Mouse (Mus musculus): ENCODE data around the gene Arl14ep. TPM values are rescaled to one million over a fixed set of nuclear protein-coding genes. Genes with fewer than 3 reads are reported as not detected.

Arl14ep gene
- polyA plus RNA-seq, 1 experiment from 2014 or later = 43.2 TPM

DNA sequence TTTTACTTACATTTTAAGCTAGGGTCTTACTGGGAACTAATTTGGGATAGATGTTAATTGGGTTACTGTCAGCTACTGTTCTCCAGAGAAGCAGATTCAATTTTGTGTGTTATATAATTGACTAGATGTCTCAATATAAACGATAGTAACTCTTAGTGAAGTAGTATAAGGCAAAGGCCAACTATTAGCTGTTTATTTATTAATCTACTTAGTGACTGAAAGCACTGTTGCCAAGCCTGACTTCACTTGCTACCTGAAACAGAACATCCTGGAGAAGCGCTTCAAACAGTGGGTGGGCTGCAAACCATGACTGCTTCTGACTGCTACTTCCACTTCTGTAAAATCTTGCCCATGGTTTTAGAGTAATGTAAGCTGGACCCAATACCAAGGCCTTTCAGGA lies 13.2 kb downstream of the Arl14ep start:
- H3K36me3 ChIP-seq (ENCODE audit: control insufficient read depth, insufficient read depth, low read length) = peaks cover 30% of the 10 kb centered on the region
- no peak for ATAC-seq (ENCODE audit: low read depth)

GRCm38 (mm10) chr2:106960237-106960636 lies 14.0 kb downstream of the Arl14ep start:
- Histone ChIP-seq H3K4me3 (ENCODE audit: low read depth, low read length) (no peak overlapping the region), H3K27me3 (replicated peaks; ENCODE audit: control insufficient read depth, insufficient read depth, low read length) (no peaks in the 10 kb centered on the region), H3K4me1 (ENCODE audit: control insufficient read depth, insufficient read depth, low read length) (no peaks in the 10 kb centered on the region), H3K36me3 (ENCODE audit: control insufficient read depth, insufficient read depth, low read length) (peaks cover 23% of the 10 kb centered on the region), H3K27ac (replicated peaks; ENCODE audit: low read depth, low read length) (no peak overlapping the region), H3K9ac (ENCODE audit: low read depth, low read length) (no peak overlapping the region), H3K4me2 (ENCODE audit: low read depth, low read length) (no peak overlapping the region), H3K9me3 (ENCODE audit: control insufficient read depth, low read length) (no peaks in the 10 kb centered on the region)
- 34% methylated on average over 7 of the region's 7 CpGs for WGBS
- ATAC-seq (ENCODE audit: low read depth) (no peak), DNase-seq (ENCODE audit: low spot score) (no peak)

More for the DNA sequence above, 13.2 kb downstream of the Arl14ep start:
- 88% methylated on average over 2 of the region's 2 CpGs for WGBS
- Histone ChIP-seq H3K9me3 (ENCODE audit: control insufficient read depth, low read length) (no peaks in the 10 kb centered on the region), H3K4me2 (ENCODE audit: low read depth, low read length) (no peak overlapping the region), H3K4me3 (ENCODE audit: low read depth, low read length) (no peak overlapping the region), H3K9ac (ENCODE audit: low read depth, low read length) (no peak overlapping the region), H3K4me1 (ENCODE audit: control insufficient read depth, insufficient read depth, low read length) (no peaks in the 10 kb centered on the region), H3K27ac (replicated peaks; ENCODE audit: low read depth, low read length) (no peak overlapping the region), H3K27me3 (replicated peaks; ENCODE audit: control insufficient read depth, insufficient read depth, low read length) (no peaks in the 10 kb centered on the region)
- no peak for DNase-seq (ENCODE audit: low spot score)

DNA sequence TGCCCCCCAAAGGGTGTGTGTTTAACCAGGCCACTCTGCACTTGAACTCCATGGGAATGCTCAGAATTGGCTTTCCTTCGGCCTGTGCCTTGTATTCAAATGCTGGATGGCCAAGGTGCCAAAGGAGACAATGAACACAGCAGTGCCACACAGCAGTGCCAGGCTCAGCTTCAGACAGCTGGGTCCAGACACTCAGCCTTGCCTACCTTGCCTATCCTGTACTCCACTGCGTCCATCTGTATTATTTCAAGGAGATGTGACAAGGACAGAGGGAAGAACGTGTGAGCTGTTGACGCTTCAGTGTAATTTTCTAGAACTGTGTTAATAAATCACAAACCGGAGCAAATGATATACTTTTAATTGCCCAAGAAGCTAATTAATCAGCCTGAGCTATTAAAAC lies 14.8 kb downstream of the Arl14ep start:
- no peak for DNase-seq (ENCODE audit: low spot score)
- H3K9ac ChIP-seq (ENCODE audit: low read depth, low read length) = no peak overlapping the region
- no peak overlapping the region for H3K27ac ChIP-seq (replicated peaks; ENCODE audit: low read depth, low read length)
- WGBS = 91% methylated on average over 5 of the region's 5 CpGs
- no peaks in the 10 kb centered on the region for H3K4me1 ChIP-seq (ENCODE audit: control insufficient read depth, insufficient read depth, low read length)
- no peaks in the 10 kb centered on the region for H3K9me3 ChIP-seq (ENCODE audit: control insufficient read depth, low read length)
- H3K36me3 ChIP-seq (ENCODE audit: control insufficient read depth, insufficient read depth, low read length) = peaks cover 15% of the 10 kb centered on the region
- H3K4me2 ChIP-seq (ENCODE audit: low read depth, low read length) = no peak overlapping the region
- no peak overlapping the region for H3K4me3 ChIP-seq (ENCODE audit: low read depth, low read length)
- no peaks in the 10 kb centered on the region for H3K27me3 ChIP-seq (replicated peaks; ENCODE audit: control insufficient read depth, insufficient read depth, low read length)
- no peak for ATAC-seq (ENCODE audit: low read depth)

DNA sequence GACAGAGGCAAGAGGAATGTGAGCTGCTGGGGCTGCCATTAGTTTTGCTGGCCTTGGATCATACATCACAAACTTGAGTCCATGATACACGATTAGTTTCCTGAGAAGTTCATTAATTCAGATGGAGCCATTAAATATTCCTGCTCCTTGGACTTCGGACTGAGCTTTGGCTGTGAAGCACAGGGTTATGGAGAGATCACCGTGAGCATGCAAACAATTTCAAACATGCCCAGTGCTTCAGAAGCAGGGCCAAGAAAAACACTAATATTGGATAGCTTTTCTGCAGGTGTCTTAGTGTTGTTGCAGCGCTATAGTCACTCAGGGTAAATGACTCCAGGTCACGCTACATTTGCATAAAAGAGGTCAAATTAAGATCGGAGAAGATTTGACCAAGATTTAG lies 15.3 kb downstream of the Arl14ep start:
- no peak for ATAC-seq (ENCODE audit: low read depth)
- no peak overlapping the region for H3K4me2 ChIP-seq (ENCODE audit: low read depth, low read length)

GRCm38 (mm10) chr2:106956146-106956545 lies 18.1 kb downstream of the Arl14ep start:
- H3K27ac ChIP-seq (replicated peaks; ENCODE audit: low read depth, low read length) = no peak overlapping the region
- WGBS = 50% methylated on average over 6 of the region's 6 CpGs
- no peaks in the 10 kb centered on the region for H3K27me3 ChIP-seq (replicated peaks; ENCODE audit: control insufficient read depth, insufficient read depth, low read length)
- H3K4me2 ChIP-seq (ENCODE audit: low read depth, low read length) = peak overlapping the region; percentile 39; the same call in 1 of the 2 replicates
- no peaks in the 10 kb centered on the region for H3K9me3 ChIP-seq (ENCODE audit: control insufficient read depth, low read length)
- DNase-seq (ENCODE audit: low spot score) (no peak), ATAC-seq (ENCODE audit: low read depth) (no peak)
- H3K9ac ChIP-seq (ENCODE audit: low read depth, low read length) = no peak overlapping the region
- H3K4me1 ChIP-seq (ENCODE audit: control insufficient read depth, insufficient read depth, low read length) = no peaks in the 10 kb centered on the region
- no peaks in the 10 kb centered on the region for H3K36me3 ChIP-seq (ENCODE audit: control insufficient read depth, insufficient read depth, low read length)
- H3K4me3 ChIP-seq (ENCODE audit: low read depth, low read length) = no peak overlapping the region

More for the DNA sequence above, 15.3 kb downstream of the Arl14ep start:
- no peak for DNase-seq (ENCODE audit: low spot score)
- no peak overlapping the region for H3K27ac ChIP-seq (replicated peaks; ENCODE audit: low read depth, low read length)
- no peak overlapping the region for H3K4me3 ChIP-seq (ENCODE audit: low read depth, low read length)
- 72% methylated on average over 6 of the region's 6 CpGs for WGBS
- no peaks in the 10 kb centered on the region for H3K4me1 ChIP-seq (ENCODE audit: control insufficient read depth, insufficient read depth, low read length)
- no peak overlapping the region for H3K9ac ChIP-seq (ENCODE audit: low read depth, low read length)
- peaks cover 13% of the 10 kb centered on the region for H3K36me3 ChIP-seq (ENCODE audit: control insufficient read depth, insufficient read depth, low read length)
- no peaks in the 10 kb centered on the region for H3K27me3 ChIP-seq (replicated peaks; ENCODE audit: control insufficient read depth, insufficient read depth, low read length)
- no peaks in the 10 kb centered on the region for H3K9me3 ChIP-seq (ENCODE audit: control insufficient read depth, low read length)

DNA sequence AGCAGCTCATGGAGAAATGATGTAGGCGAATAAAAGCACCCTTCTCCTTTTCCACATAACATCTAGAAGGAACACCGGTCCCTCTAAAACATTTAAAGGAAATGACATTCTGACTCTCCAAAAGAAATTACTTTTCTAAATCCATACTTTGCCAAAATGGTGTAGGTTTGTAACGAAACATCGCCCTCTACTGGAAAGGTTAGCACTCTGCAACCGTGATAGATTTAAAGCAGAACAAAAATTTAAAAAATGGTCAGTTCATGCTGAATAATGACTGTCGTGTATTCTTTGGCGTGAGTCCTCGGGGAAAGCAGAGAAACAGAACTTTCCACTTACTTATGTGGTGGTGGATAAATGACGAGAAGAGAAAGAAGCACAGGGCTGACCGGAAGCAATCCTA lies 18.6 kb downstream of the Arl14ep start:
- H3K4me2 ChIP-seq (ENCODE audit: low read depth, low read length) = peak overlapping the region; percentile 39
- H3K4me3 ChIP-seq (ENCODE audit: low read depth, low read length) = no peak overlapping the region
- H3K36me3 ChIP-seq (ENCODE audit: control insufficient read depth, insufficient read depth, low read length) = no peaks in the 10 kb centered on the region
- ATAC-seq (ENCODE audit: low read depth) = no peak
- peak; percentile 79 for DNase-seq (ENCODE audit: low spot score)
- H3K4me1 ChIP-seq (ENCODE audit: control insufficient read depth, insufficient read depth, low read length) = no peaks in the 10 kb centered on the region
- 5% methylated on average over 10 of the region's 10 CpGs for WGBS
- H3K27ac ChIP-seq (replicated peaks; ENCODE audit: low read depth, low read length) = no peak overlapping the region
- H3K9ac ChIP-seq (ENCODE audit: low read depth, low read length) = no peak overlapping the region
- no peaks in the 10 kb centered on the region for H3K27me3 ChIP-seq (replicated peaks; ENCODE audit: control insufficient read depth, insufficient read depth, low read length)
- H3K9me3 ChIP-seq (ENCODE audit: control insufficient read depth, low read length) = no peaks in the 10 kb centered on the region

- Histone ChIP-seq H3K36me3 (ENCODE audit: control insufficient read depth, insufficient read depth, low read length) (no peaks in the 10 kb centered on the region), H3K9me3 (ENCODE audit: control insufficient read depth, low read length) (no peaks in the 10 kb centered on the region), H3K27ac (replicated peaks; ENCODE audit: low read depth, low read length) (no peak overlapping the region), H3K9ac (ENCODE audit: low read depth, low read length) (no peak overlapping the region), H3K4me1 (ENCODE audit: control insufficient read depth, insufficient read depth, low read length) (no peaks in the 10 kb centered on the region), H3K4me3 (ENCODE audit: low read depth, low read length) (no peak overlapping the region), H3K4me2 (ENCODE audit: low read depth, low read length) (no peak overlapping the region), H3K27me3 (replicated peaks; ENCODE audit: control insufficient read depth, insufficient read depth, low read length) (no peaks in the 10 kb centered on the region)
- 41% methylated on average over 6 of the region's 6 CpGs for whole genome bisulfite sequencing
- ATAC-seq (ENCODE audit: low read depth) (peak; percentile 54; the same call in 1 of the 2 replicates), DNase-seq (ENCODE audit: low spot score) (peak; percentile 54)
These were observed 19.2 kb downstream of the Arl14ep start for GRCm38 (mm10) chr2:106954975-106955374.

- DNase-seq (ENCODE audit: low spot score) (peak; percentile 31), ATAC-seq (ENCODE audit: low read depth) (no peak)
- Histone ChIP-seq H3K4me1 (ENCODE audit: control insufficient read depth, insufficient read depth, low read length) (no peaks in the 10 kb centered on the region), H3K4me2 (ENCODE audit: low read depth, low read length) (no peak overlapping the region), H3K27ac (replicated peaks; ENCODE audit: low read depth, low read length) (no peak overlapping the region), H3K9me3 (ENCODE audit: control insufficient read depth, low read length) (no peaks in the 10 kb centered on the region), H3K4me3 (ENCODE audit: low read depth, low read length) (no peak overlapping the region), H3K9ac (ENCODE audit: low read depth, low read length) (no peak overlapping the region), H3K36me3 (ENCODE audit: control insufficient read depth, insufficient read depth, low read length) (no peaks in the 10 kb centered on the region), H3K27me3 (replicated peaks; ENCODE audit: control insufficient read depth, insufficient read depth, low read length) (no peaks in the 10 kb centered on the region)
- WGBS = 74% methylated on average over 1 of the region's 1 CpGs
These were observed 31.8 kb downstream of the Arl14ep start for GRCm38 (mm10) chr2:106942451-106942850.

DNA sequence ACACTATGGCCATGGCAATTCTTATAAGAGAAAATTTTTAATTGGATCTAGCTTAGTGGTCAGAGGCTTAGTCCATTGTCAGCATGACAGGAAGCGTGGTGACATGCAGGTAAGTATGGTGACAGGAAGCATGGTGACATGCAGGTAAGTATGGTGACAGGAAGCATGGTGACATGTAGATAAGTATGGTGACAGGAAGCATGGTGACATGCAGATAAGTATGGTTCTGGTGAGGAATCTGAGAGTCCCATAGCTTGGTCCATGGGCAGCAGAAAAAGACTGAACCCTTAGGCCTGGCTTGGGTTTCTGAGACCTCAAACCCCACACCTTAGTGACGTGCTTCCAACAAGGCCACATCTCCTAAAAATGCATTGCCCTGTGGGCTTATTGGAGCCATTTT lies 38.5 kb downstream of the Arl14ep start:
- no peak for ATAC-seq (ENCODE audit: low read depth)
- no peaks in the 10 kb centered on the region for H3K9me3 ChIP-seq (ENCODE audit: control insufficient read depth, low read length)

More for the DNA sequence above, 38.5 kb downstream of the Arl14ep start:
- H3K27ac ChIP-seq (replicated peaks; ENCODE audit: low read depth, low read length) = no peak overlapping the region
- no peaks in the 10 kb centered on the region for H3K36me3 ChIP-seq (ENCODE audit: control insufficient read depth, insufficient read depth, low read length)
- H3K4me3 ChIP-seq (ENCODE audit: low read depth, low read length) = no peak overlapping the region
- H3K9ac ChIP-seq (ENCODE audit: low read depth, low read length) = no peak overlapping the region
- 88% methylated on average over 2 of the region's 2 CpGs for WGBS
- no peaks in the 10 kb centered on the region for H3K27me3 ChIP-seq (replicated peaks; ENCODE audit: control insufficient read depth, insufficient read depth, low read length)
- no peaks in the 10 kb centered on the region for H3K4me1 ChIP-seq (ENCODE audit: control insufficient read depth, insufficient read depth, low read length)
- no peak for DNase-seq (ENCODE audit: low spot score)
- no peak overlapping the region for H3K4me2 ChIP-seq (ENCODE audit: low read depth, low read length)

All from embryonic facial prominence, embryonic 14.5 days (tissue).